Mouse (Mus musculus) Patski (cell line): ENCODE results near the gene Tmem91. TPM values are rescaled to one million over a fixed set of nuclear protein-coding genes. Genes with fewer than 3 reads are reported as not detected.

Experiments used
- ATAC-seq: fragments of 100-300 bp; one replicate; pipeline ENCODE4 v1.8.0; 2021
- CTCF ChIA-PET: fragments of 350-600 bp; sonication (Branson Sonifier 250); formaldehyde crosslinking; loops from one replicate; lab custom pipeline; 2022; ENCODE audit warnings: inconsistent platforms; lab: Charles Lee
- POLR2A ChIA-PET: fragments of 350-600 bp; sonication (Branson Sonifier 250); formaldehyde crosslinking; loops from one replicate; lab custom pipeline; 2022; ENCODE audit warnings: antibody characterized with exemption, inconsistent platforms; lab: Charles Lee
- DNase-seq: peaks from one replicate; pipeline ENCODE4 v3.0.0-alpha.2; 2011; ENCODE audit warnings: low read depth, low spot score
- H3K27me3 ChIP-seq: fragments of 371-371 bp; one replicate; pipeline ENCODE4 v1.5.1; 2021
- CTCF ChIP-seq: fragments of 100-300 bp; IDR thresholded peaks from one replicate; pipeline ENCODE4 v1.5.1; 2021
- in situ Hi-C: fragments of 300-500 bp; cut with MboI; formaldehyde crosslinking; loops from 3 replicates; pipeline ENCODE4 v1.11.1; 2018; ENCODE audit warnings: low pct_unique_long_range_greater_than_20kb, mixed read lengths
- polyA plus RNA-seq: library from polyadenylated mRNA; unstranded; gene quantifications from one replicate; pipeline ENCODE4 v1.2.3, GENCODE M21; 2021

The Tmem91 gene
- polyA plus RNA-seq, 1 experiment from 2014 or later: 0.49 TPM

DNA sequence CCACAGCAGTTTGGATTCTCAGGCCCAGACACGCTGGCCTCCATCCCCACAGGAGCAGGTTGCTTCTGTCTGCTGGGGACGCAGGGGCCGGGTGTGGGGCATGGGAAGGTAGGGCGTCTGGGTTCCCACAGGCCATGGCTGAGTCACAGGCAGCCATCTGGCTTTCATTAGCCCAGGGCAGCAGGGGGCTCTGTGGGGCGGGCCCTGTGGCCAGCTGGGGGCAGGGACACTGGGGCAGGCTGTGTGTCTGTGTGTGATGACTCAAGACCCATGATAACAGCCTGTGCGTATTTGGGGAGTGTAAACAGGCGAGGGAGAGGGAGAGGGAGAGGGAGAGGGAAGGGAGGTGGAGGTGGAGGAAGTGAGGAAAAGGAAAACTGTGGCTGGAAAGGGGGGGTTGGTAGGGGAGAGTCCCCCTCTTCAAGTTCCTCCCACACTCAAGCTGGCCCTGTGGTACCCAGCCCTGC, 36.8 kb upstream of the Tmem91 start:
- TF ChIP-seq CTCF: no peak

GRCm38 (mm10) chr7:25711165-25711564, 36.2 kb upstream of the Tmem91 start:
- in situ Hi-C loops: no loop called here
- DNase-seq (no peak), ATAC-seq (peak; percentile 6)
- CTCF ChIA-PET: no interaction called here
- H3K27me3 ChIP-seq: no peaks in the 10 kb centered on the region
- no peak for TF ChIP-seq CTCF
- POLR2A ChIA-PET: interaction anchor here (0.6 kb wide), 1 partner anchor 9 kb away, joined by 5 read pairs; no protein-coding TSS in a partner anchor

More for the DNA sequence above, 36.8 kb upstream of the Tmem91 start:
- H3K27me3 ChIP-seq: no peaks in the 10 kb centered on the region
- ATAC-seq (peak; percentile 89), DNase-seq (peak; percentile 89)
- in situ Hi-C loops: no loop called here
- CTCF ChIA-PET: interaction anchor here (0.7 kb wide), 1 partner anchor 13 kb away, joined by 3 read pairs; no protein-coding TSS in a partner anchor
- POLR2A ChIA-PET: no interaction called here

DNA sequence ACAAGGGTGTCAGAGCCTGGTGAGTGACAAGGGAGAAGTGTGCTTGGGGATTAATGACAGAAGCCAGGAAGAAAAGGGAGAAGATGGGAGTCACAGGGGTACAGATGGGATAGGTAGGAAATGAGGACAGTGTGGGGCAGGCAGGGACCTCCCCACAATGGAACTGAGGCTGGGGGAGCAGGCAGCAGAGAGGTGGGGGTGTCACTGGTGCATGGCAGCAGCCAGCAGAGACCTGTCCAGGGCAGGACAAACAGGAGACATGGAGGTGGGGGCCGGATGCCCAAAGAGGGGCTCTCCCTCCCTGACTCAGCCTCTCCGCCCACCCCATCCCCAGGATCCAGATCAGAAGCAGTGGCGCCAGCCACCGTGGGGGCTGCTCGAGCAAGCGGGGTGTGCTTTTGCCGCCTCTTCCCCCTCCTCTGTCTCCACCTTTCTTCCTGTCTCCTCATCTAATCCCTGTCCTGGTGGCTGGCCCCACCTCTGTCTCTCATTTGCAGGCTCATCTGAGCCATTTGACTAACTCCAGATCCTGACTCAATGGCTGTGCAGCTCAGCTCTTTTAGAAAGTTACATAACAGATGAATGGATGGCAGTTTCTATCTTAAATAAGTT, 35.7 kb upstream of the Tmem91 start:
- ATAC-seq: peak; percentile 26
- peak; percentile 83 for DNase-seq
- no peak for TF ChIP-seq CTCF
- in situ Hi-C loops: no loop called here
- POLR2A ChIA-PET: interaction anchor here (0.6 kb wide), 1 partner anchor 9 kb away, joined by 5 read pairs; no protein-coding TSS in a partner anchor
- CTCF ChIA-PET: no interaction called here
- no peaks in the 10 kb centered on the region for H3K27me3 ChIP-seq

DNA sequence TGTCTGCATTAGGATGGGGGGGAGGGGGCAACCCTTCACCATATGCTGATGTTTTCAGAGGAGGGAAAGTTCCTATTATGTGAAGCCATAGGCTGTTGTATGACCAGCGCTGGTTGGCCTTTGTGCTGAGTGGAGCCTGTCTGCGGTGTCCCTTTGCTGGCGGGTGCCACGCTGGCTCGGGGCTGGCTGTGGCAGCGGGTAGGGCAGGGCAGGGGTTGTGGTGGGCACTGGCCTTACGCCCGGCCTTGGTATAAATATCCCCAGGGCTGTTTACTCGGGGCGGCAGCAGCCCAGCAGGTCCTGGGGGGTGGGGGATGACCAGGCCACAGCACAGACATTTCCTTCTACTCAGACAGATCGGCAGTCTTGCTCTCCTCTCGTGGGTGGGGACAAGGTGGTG, 35.0 kb upstream of the Tmem91 start:
- TF ChIP-seq CTCF: no peak
- ATAC-seq: no peak
- in situ Hi-C loops: no loop called here
- POLR2A ChIA-PET: no interaction called here
- H3K27me3 ChIP-seq: no peaks in the 10 kb centered on the region
- no peak for DNase-seq
- CTCF ChIA-PET: no interaction called here

GRCm38 (mm10) chr7:25707581-25708292, 32.8 kb upstream of the Tmem91 start:
- in situ Hi-C loops: no loop called here
- ATAC-seq: no peak
- ChIA-PET CTCF (interaction anchor here (1.1 to 1.3 kb wide), 2 partner anchors 21 to 23 kb away, joined by 3 read pairs; partner anchors contain the start of gene Tgfb1), POLR2A (no interaction called here)
- H3K27me3 ChIP-seq: no peaks in the 10 kb centered on the region
- no peak for DNase-seq
- TF ChIP-seq CTCF: no peak

- no peak for ATAC-seq
- no peaks in the 10 kb centered on the region for H3K27me3 ChIP-seq
Observed at GRCm38 (mm10) chr7:25706578-25707170, 31.7 kb upstream of the Tmem91 start.

GRCm38 (mm10) chr7:25705801-25706251, 30.9 kb upstream of the Tmem91 start:
- H3K27me3 ChIP-seq: no peaks in the 10 kb centered on the region
- no peak for ATAC-seq
- DNase-seq: no peak
- ChIA-PET CTCF (no interaction called here), POLR2A (no interaction called here)
- in situ Hi-C loops: no loop called here
- no peak for TF ChIP-seq CTCF

More at GRCm38 (mm10) chr7:25706578-25707170, 31.7 kb upstream of the Tmem91 start:
- no peak for DNase-seq
- TF ChIP-seq CTCF: no peak
- POLR2A ChIA-PET: no interaction called here
- in situ Hi-C loops: no loop called here
- CTCF ChIA-PET: interaction anchor here (0.7 to 1.1 kb wide), 2 partner anchors 22 to 26 kb away, joined by 3 read pairs; partner anchors contain the start of gene B9d2

DNA sequence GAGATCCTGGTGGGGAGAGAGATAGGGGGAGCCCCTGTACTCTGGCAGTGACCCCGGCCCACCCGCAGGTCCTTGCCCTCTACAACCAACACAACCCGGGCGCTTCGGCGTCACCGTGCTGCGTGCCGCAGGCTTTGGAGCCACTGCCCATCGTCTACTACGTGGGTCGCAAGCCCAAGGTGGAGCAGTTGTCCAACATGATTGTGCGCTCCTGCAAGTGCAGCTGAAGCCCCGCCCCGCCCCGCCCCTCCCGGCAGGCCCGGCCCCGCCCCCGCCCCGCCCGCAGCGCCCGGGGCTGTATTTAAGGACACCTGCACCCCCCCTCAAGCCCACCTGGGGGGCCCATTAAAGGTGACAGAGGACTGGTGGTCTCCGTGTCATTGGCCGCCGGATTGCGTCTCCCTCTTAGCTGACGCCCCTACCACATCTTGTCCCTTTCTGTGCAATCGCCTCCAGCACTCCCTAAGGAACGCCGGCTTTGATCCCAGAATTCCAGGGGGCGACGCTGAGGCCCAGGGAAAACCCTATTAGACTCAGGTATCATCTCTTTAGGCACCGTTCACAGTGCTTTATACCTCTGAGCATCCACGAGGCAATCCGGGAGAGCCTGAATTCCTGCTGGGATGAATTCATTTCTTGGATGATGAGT, 29.9 kb upstream of the Tmem91 start:
- POLR2A ChIA-PET: no interaction called here
- no peak for DNase-seq
- in situ Hi-C loops: no loop called here
- ATAC-seq: no peak
- CTCF ChIA-PET: no interaction called here
- TF ChIP-seq CTCF: no peak
- no peaks in the 10 kb centered on the region for H3K27me3 ChIP-seq

GRCm38 (mm10) chr7:25703793-25704494, 29.0 kb upstream of the Tmem91 start:
- TF ChIP-seq CTCF: no peak
- ChIA-PET CTCF (no interaction called here), POLR2A (interaction anchor here (0.7 kb wide), 1 partner anchor 154 kb away, joined by 3 read pairs; no protein-coding TSS in a partner anchor)
- ATAC-seq: no peak
- no peak for DNase-seq
- in situ Hi-C loops: no loop called here
- H3K27me3 ChIP-seq: no peaks in the 10 kb centered on the region

- ChIA-PET CTCF (no interaction called here), POLR2A (no interaction called here)
- DNase-seq: no peak
- in situ Hi-C loops: no loop called here
- TF ChIP-seq CTCF: no peak
- H3K27me3 ChIP-seq: no peaks in the 10 kb centered on the region
- ATAC-seq: no peak
Observed at GRCm38 (mm10) chr7:25702350-25702749, 27.4 kb upstream of the Tmem91 start.
